Comparison of ENCODE assay signal across 8 mouse cellular contexts in the genomic region with DNA sequence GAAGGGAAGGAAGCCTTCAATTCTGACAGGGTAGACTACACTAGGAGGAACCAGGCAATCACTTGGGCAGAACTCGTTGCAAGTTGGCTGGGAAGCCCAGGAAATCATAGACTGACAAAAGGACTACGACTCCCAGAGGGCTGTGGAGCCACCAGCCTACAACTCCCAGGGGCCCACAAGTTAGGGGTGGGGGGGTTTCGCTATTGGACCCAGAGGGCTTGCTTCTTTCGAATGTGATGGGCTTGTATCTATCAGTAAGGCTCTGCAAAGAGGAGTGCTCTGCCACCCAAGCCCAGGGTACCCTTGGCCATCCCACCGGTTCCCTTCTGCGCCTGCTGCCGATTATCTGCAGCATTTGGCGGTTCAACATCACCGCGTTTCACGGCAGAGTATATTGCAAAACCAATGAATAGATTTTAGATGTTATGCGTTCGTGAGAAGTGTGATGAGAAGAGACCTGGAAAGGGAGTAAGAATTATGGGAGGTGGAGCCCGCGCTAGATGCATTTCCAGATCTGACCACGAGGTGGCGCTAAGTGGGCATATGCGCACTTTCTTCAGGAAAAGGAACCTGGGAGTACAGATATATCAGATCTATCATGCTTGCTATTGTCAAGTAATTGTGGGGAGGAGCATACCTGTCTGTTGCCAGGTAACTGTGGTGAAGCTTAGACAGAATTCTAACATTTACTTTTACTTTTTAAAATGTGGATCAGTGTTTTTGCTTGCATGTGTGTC. TPM values are rescaled to one million over a fixed set of nuclear protein-coding genes. Genes with fewer than 3 reads are reported as not detected.
A peak's percentile ranks its signal among the peaks of the same experiment; 100 is the strongest.
DNase-seq lines count a peak whose midpoint lies in the region; ATAC-seq lines count a peak whose summit lies in the region.

No protein-coding gene starts in this region.

- H3K4me2 ChIP-seq in midbrain, embryonic 12.5 days (replicated peaks), result peak overlapping the region; percentile 46

- no peaks in the 10 kb centered on the region for H3K27me3 ChIP-seq in embryonic facial prominence, embryonic 10.5 days (replicated peaks; ENCODE audit: low read depth, poor library complexity, severe bottlenecking)
- H3K27me3 ChIP-seq in midbrain, embryonic 12.5 days, result no peaks in the 10 kb centered on the region

- 9% methylated on average over 18 of the region's 18 CpGs for whole genome bisulfite sequencing in embryonic facial prominence, embryonic 10.5 days
- WGBS in midbrain, embryonic 12.5 days, result 9% methylated on average over 18 of the region's 18 CpGs

- peak overlapping the region; percentile 47 for H3K4me3 ChIP-seq in embryonic facial prominence, embryonic 10.5 days
- H3K4me3 ChIP-seq in midbrain, embryonic 12.5 days, result peak overlapping the region; percentile 27

- DNase-seq in ovary, postnatal 10 days (ENCODE audit: low spot score), result peak; percentile 61
- DNase-seq in ovary, adult 18-20 months (ENCODE audit: low spot score), result no peak
- peak; percentile 77 for DNase-seq in embryonic facial prominence, embryonic 10.5 days (ENCODE audit: low spot score)
- peak; percentile 96 for DNase-seq in heart, adult 11 months
- DNase-seq in kidney, adult 11 months, result peak; percentile 52
- DNase-seq in left cerebral cortex, postnatal 4 days, result peak; percentile 73
- DNase-seq in spleen, adult 12 weeks (ENCODE audit: low spot score), result peak; percentile 41

- no peak overlapping the region for H3K27ac ChIP-seq in embryonic facial prominence, embryonic 10.5 days (replicated peaks)
- no peak overlapping the region for H3K27ac ChIP-seq in midbrain, embryonic 12.5 days (replicated peaks)

- H3K36me3 ChIP-seq in embryonic facial prominence, embryonic 10.5 days (replicated peaks), result no peaks in the 10 kb centered on the region
- H3K36me3 ChIP-seq in midbrain, embryonic 12.5 days, result no peaks in the 10 kb centered on the region

- H3K4me1 ChIP-seq in embryonic facial prominence, embryonic 10.5 days, result no peaks in the 10 kb centered on the region
- H3K4me1 ChIP-seq in midbrain, embryonic 12.5 days, result no peaks in the 10 kb centered on the region

- no peak overlapping the region for H3K9ac ChIP-seq in midbrain, embryonic 12.5 days (replicated peaks)

- ATAC-seq in midbrain, embryonic 12.5 days (ENCODE audit: low FRiP score, low read depth), result peak; percentile 73

- H3K9me3 ChIP-seq in embryonic facial prominence, embryonic 10.5 days, result no peaks in the 10 kb centered on the region
- no peaks in the 10 kb centered on the region; the same call in 1 of the 2 replicates for H3K9me3 ChIP-seq in midbrain, embryonic 12.5 days

- intact Hi-C loops in left cerebral cortex, postnatal 4 days (cut with DNase I), result loop anchor here (10.0 kb wide), 1 partner anchor 92 kb away; no protein-coding TSS in a partner anchor

RNA-seq across cellular contexts. Expression of a gene that starts 30.1 kb away (rescaled TPM):
- polyA plus RNA-seq in embryonic facial prominence, embryonic 10.5 days (2016; fragmentation: Nextera tagmentation; extraction: Ambion mirVana), result 10.5 and 10.6 TPM in 2 replicates
- 10 to 100 TPM; 26.3 to 27.8 TPM for total RNA-seq in left cerebral cortex, postnatal 4 days (2021)
- polyA plus RNA-seq in midbrain, embryonic 12.5 days (2016; fragmentation: Nextera tagmentation; extraction: Ambion mirVana), result 15.3 and 16.2 TPM in 2 replicates
